Mouse (Mus musculus) lung, embryonic 15.5 days (tissue): ENCODE results near the gene Ctnna2. TPM values are rescaled to one million over a fixed set of nuclear protein-coding genes. Genes with fewer than 3 reads are reported as not detected.
A peak's percentile ranks its signal among the peaks of the same experiment; 100 is the strongest.

Experiments used
- ATAC-seq: fragments of 200-750 bp; cut with Nextera tagmentation; 2 replicates; pipeline ENCODE4 v1.8.0; 2017; ENCODE audit warnings: moderate number of reproducible peaks, borderline replicate concordance; ENCODE audit not compliant: low FRiP score, low TSS enrichment; ENCODE audit errors: extremely low read depth
- H3K27ac ChIP-seq: fragments of 300-500 bp; sonication (generic); 2 replicates; pipeline ENCODE4 v1.5.1; 2015; ENCODE audit warnings: moderate library complexity, mild to moderate bottlenecking, inconsistent platforms
- H3K27me3 ChIP-seq: fragments of 300-500 bp; sonication (generic); 2 replicates; pipeline ENCODE4 v1.6.1; 2015; ENCODE audit warnings: inconsistent platforms
- H3K36me3 ChIP-seq: fragments of 300-500 bp; sonication (generic); 2 replicates; pipeline ENCODE4 v1.6.1; 2015; ENCODE audit warnings: inconsistent platforms
- H3K4me1 ChIP-seq: fragments of 300-500 bp; sonication (generic); 2 replicates; pipeline ENCODE4 v1.6.1; 2015; ENCODE audit warnings: inconsistent platforms
- H3K4me2 ChIP-seq: fragments of 300-500 bp; sonication (generic); 2 replicates; pipeline ENCODE4 v1.6.1; 2015; ENCODE audit warnings: inconsistent platforms, mild to moderate bottlenecking, moderate library complexity
- H3K4me3 ChIP-seq: fragments of 300-500 bp; sonication (generic); 2 replicates; pipeline ENCODE4 v1.5.1; 2015; ENCODE audit warnings: mild to moderate bottlenecking, inconsistent platforms
- H3K9ac ChIP-seq: fragments of 300-500 bp; sonication (generic); 2 replicates; pipeline ENCODE4 v1.6.1; 2015; ENCODE audit warnings: inconsistent platforms
- H3K9me3 ChIP-seq: fragments of 300-500 bp; sonication (generic); 2 replicates; pipeline ENCODE4 v1.6.1; 2016; ENCODE audit warnings: inconsistent platforms
- WGBS: fragments of 180-500 bp; shearing (Covaris S2); methylation state at CpG from one replicate; pipeline ENCODE4 v1.1.7; 2015; 5-methylcytosine and 5-hydroxymethylcytosine counted together
- polyA plus RNA-seq: library from polyadenylated mRNA; unstranded; fragments of >200 nt; fragmentation: Nextera tagmentation; extraction: Ambion mirVana; gene quantifications from 2 replicates; pipeline ENCODE4 v1.2.1, GENCODE M21; 2015

The Ctnna2 gene
- polyA plus RNA-seq, 1 experiment from 2014 or later, result 2.0 TPM

- H3K4me2 ChIP-seq, result no peak overlapping the region
- ATAC-seq, result peak; percentile 65; the same call in 1 of the 2 replicates
Measured at GRCm38 (mm10) chr6:77050690-77051089, 928.8 kb downstream of the Ctnna2 start.

GRCm38 (mm10) chr6:77050193-77050592, 929.3 kb downstream of the Ctnna2 start:
- Histone ChIP-seq H3K27ac (no peak overlapping the region), H3K4me1 (no peaks in the 10 kb centered on the region), H3K36me3 (no peaks in the 10 kb centered on the region), H3K4me3 (no peak overlapping the region), H3K4me2 (no peak overlapping the region), H3K9me3 (no peaks in the 10 kb centered on the region), H3K27me3 (no peaks in the 10 kb centered on the region), H3K9ac (no peak overlapping the region)
- no peak for ATAC-seq
- WGBS, result 84% methylated on average over 2 of the region's 2 CpGs

More at GRCm38 (mm10) chr6:77050690-77051089, 928.8 kb downstream of the Ctnna2 start:
- H3K27ac ChIP-seq, result no peak overlapping the region
- no peak overlapping the region for H3K4me3 ChIP-seq
- H3K36me3 ChIP-seq, result no peaks in the 10 kb centered on the region
- H3K9me3 ChIP-seq, result no peaks in the 10 kb centered on the region
- no peaks in the 10 kb centered on the region for H3K4me1 ChIP-seq
- no peak overlapping the region for H3K9ac ChIP-seq
- H3K27me3 ChIP-seq, result no peaks in the 10 kb centered on the region
- 42% methylated on average over 3 of the region's 3 CpGs for WGBS

- no peak for ATAC-seq
- Histone ChIP-seq H3K4me1 (no peaks in the 10 kb centered on the region), H3K9ac (no peak overlapping the region), H3K27ac (no peak overlapping the region), H3K4me2 (no peak overlapping the region), H3K9me3 (no peaks in the 10 kb centered on the region), H3K27me3 (no peaks in the 10 kb centered on the region), H3K4me3 (no peak overlapping the region), H3K36me3 (no peaks in the 10 kb centered on the region)
- 66% methylated on average over 1 of the region's 1 CpGs for WGBS
Measured at GRCm38 (mm10) chr6:77047568-77047967, 931.9 kb downstream of the Ctnna2 start.

GRCm38 (mm10) chr6:77025066-77025465, 954.4 kb downstream of the Ctnna2 start:
- Histone ChIP-seq H3K36me3 (no peaks in the 10 kb centered on the region), H3K4me3 (no peak overlapping the region), H3K4me1 (no peaks in the 10 kb centered on the region), H3K27me3 (no peaks in the 10 kb centered on the region), H3K4me2 (no peak overlapping the region), H3K27ac (no peak overlapping the region), H3K9me3 (no peaks in the 10 kb centered on the region), H3K9ac (no peak overlapping the region)
- no peak for ATAC-seq

- Histone ChIP-seq H3K36me3 (no peaks in the 10 kb centered on the region), H3K4me2 (no peak overlapping the region), H3K9ac (no peak overlapping the region), H3K27ac (no peak overlapping the region), H3K4me1 (no peaks in the 10 kb centered on the region), H3K27me3 (no peaks in the 10 kb centered on the region), H3K4me3 (no peak overlapping the region), H3K9me3 (no peaks in the 10 kb centered on the region)
- ATAC-seq, result no peak
- 70% methylated on average over 2 of the region's 2 CpGs for WGBS
Measured at GRCm38 (mm10) chr6:77013194-77013593, 966.3 kb downstream of the Ctnna2 start.

- ATAC-seq, result no peak
- 95% methylated on average over 1 of the region's 1 CpGs for WGBS
- H3K4me3 ChIP-seq, result no peak overlapping the region
- no peak overlapping the region for H3K27ac ChIP-seq
- no peak overlapping the region for H3K4me2 ChIP-seq
- H3K27me3 ChIP-seq, result no peaks in the 10 kb centered on the region
- H3K4me1 ChIP-seq, result no peaks in the 10 kb centered on the region
- H3K9me3 ChIP-seq, result no peaks in the 10 kb centered on the region
- no peak overlapping the region for H3K9ac ChIP-seq
- H3K36me3 ChIP-seq, result no peaks in the 10 kb centered on the region
Measured at GRCm38 (mm10) chr6:77011001-77011400, 968.5 kb downstream of the Ctnna2 start.

GRCm38 (mm10) chr6:76992128-76992527, 987.4 kb downstream of the Ctnna2 start:
- 70% methylated on average over 3 of the region's 3 CpGs for WGBS
- no peak for ATAC-seq
- H3K27ac ChIP-seq, result no peak overlapping the region

GRCm38 (mm10) chr6:76984773-76985172, 994.7 kb downstream of the Ctnna2 start:
- Histone ChIP-seq H3K9me3 (no peaks in the 10 kb centered on the region), H3K9ac (no peak overlapping the region), H3K27ac (no peak overlapping the region), H3K4me3 (no peak overlapping the region), H3K4me1 (no peaks in the 10 kb centered on the region), H3K27me3 (no peaks in the 10 kb centered on the region), H3K4me2 (no peak overlapping the region), H3K36me3 (no peaks in the 10 kb centered on the region)
- no peak for ATAC-seq
- WGBS, result 56% methylated on average over 4 of the region's 4 CpGs

More at GRCm38 (mm10) chr6:76992128-76992527, 987.4 kb downstream of the Ctnna2 start:
- H3K27me3 ChIP-seq, result no peaks in the 10 kb centered on the region
- no peaks in the 10 kb centered on the region for H3K36me3 ChIP-seq
- H3K9me3 ChIP-seq, result no peaks in the 10 kb centered on the region
- H3K4me3 ChIP-seq, result no peak overlapping the region
- no peak overlapping the region for H3K9ac ChIP-seq
- no peak overlapping the region for H3K4me2 ChIP-seq
- H3K4me1 ChIP-seq, result no peaks in the 10 kb centered on the region

- 72% methylated on average over 1 of the region's 1 CpGs for WGBS
- Histone ChIP-seq H3K36me3 (no peaks in the 10 kb centered on the region), H3K9me3 (no peaks in the 10 kb centered on the region), H3K9ac (no peak overlapping the region), H3K27me3 (no peaks in the 10 kb centered on the region), H3K4me3 (no peak overlapping the region), H3K27ac (no peak overlapping the region), H3K4me1 (no peaks in the 10 kb centered on the region), H3K4me2 (no peak overlapping the region)
- ATAC-seq, result no peak
Measured at GRCm38 (mm10) chr6:76981651-76982050, 997.8 kb downstream of the Ctnna2 start.

GRCm38 (mm10) chr6:76979247-76979850, 1000.1 kb downstream of the Ctnna2 start:
- Histone ChIP-seq H3K4me3 (no peak overlapping the region), H3K9ac (no peak overlapping the region), H3K36me3 (no peaks in the 10 kb centered on the region), H3K9me3 (no peaks in the 10 kb centered on the region), H3K27me3 (no peaks in the 10 kb centered on the region), H3K4me2 (no peak overlapping the region), H3K4me1 (no peaks in the 10 kb centered on the region), H3K27ac (no peak overlapping the region)
- WGBS, result 56% methylated on average over 5 of the region's 5 CpGs
- ATAC-seq, result no peak

GRCm38 (mm10) chr6:76977817-76978216, 1001.7 kb downstream of the Ctnna2 start:
- no peak overlapping the region for H3K9ac ChIP-seq
- no peak overlapping the region for H3K4me3 ChIP-seq
- 13% methylated on average over 3 of the region's 3 CpGs for WGBS
- H3K27me3 ChIP-seq, result no peaks in the 10 kb centered on the region
- H3K9me3 ChIP-seq, result no peaks in the 10 kb centered on the region
- no peak overlapping the region for H3K27ac ChIP-seq
- no peaks in the 10 kb centered on the region for H3K4me1 ChIP-seq
- no peak for ATAC-seq
- no peak overlapping the region for H3K4me2 ChIP-seq
- no peaks in the 10 kb centered on the region for H3K36me3 ChIP-seq

GRCm38 (mm10) chr6:76974297-76974696, 1005.2 kb downstream of the Ctnna2 start:
- Histone ChIP-seq H3K9me3 (no peaks in the 10 kb centered on the region), H3K9ac (no peak overlapping the region), H3K36me3 (no peaks in the 10 kb centered on the region), H3K4me1 (no peaks in the 10 kb centered on the region), H3K27ac (no peak overlapping the region), H3K4me3 (no peak overlapping the region), H3K4me2 (no peak overlapping the region), H3K27me3 (no peaks in the 10 kb centered on the region)
- WGBS, result 74% methylated on average over 1 of the region's 1 CpGs
- no peak for ATAC-seq

- H3K27ac ChIP-seq, result no peak overlapping the region
- 82% methylated on average over 5 of the region's 5 CpGs for WGBS
- no peaks in the 10 kb centered on the region for H3K27me3 ChIP-seq
- H3K36me3 ChIP-seq, result no peaks in the 10 kb centered on the region
- no peak overlapping the region for H3K4me3 ChIP-seq
- H3K4me1 ChIP-seq, result no peaks in the 10 kb centered on the region
- no peak overlapping the region for H3K4me2 ChIP-seq
- H3K9ac ChIP-seq, result no peak overlapping the region
- no peak for ATAC-seq
- H3K9me3 ChIP-seq, result no peaks in the 10 kb centered on the region
Measured at GRCm38 (mm10) chr6:76964998-76965432, 1014.5 kb downstream of the Ctnna2 start.
